Mouse (Mus musculus): ENCODE measurements around the gene Otub2. TPM values are rescaled to one million over a fixed set of nuclear protein-coding genes. Genes with fewer than 3 reads are reported as not detected.

The Otub2 gene
- polyA plus RNA-seq (2017; shearing (Covaris generic)): 1 to 10 TPM; 1.3 to 2.3 (median 1.9) TPM

DNA sequence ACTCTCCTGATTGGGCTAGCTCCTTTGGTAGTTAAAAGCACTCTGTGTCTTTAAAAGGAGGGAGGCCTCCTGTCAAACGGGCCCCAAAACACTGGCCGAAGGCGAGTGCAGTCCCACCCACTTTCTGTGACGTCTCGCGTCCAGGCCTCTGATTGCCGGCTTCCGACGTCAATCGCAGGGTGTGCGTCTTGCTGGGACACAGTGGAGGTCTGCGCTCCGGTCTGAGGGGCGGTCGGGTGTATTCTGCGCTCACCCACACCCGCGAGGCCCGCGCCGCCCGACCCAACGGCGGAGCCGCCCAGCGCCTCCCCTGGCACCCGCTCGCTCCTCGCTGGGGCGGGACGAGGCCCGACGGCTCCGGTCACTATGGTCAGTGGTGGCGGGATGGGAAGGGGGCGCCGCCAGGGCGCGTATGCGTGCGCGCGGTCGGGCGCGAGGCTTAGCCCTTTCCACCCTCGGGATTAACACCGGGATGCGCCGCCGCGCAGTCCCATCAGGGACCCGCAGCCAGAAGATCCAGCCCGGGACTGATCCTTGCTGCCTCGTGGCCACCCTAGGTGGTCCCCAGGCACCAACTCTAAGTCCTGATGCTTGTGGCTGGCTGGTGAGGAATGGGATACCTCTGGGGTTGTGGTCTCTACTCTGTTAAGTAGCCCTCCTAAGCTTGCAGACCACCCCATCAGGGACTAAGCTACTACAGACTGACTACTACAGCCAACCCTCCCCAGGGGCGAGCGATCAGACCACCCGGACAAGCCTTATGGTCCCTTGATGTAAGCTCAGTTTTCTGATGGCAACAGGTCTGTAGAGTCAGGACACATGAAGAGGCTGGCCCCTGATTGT lies at the start of gene Otub2:
TSS of gene Otub2 (plus strand) at position 178 of the 843 bp plus-strand sequence.
- ATAC-seq: peak; percentile 99

DNA sequence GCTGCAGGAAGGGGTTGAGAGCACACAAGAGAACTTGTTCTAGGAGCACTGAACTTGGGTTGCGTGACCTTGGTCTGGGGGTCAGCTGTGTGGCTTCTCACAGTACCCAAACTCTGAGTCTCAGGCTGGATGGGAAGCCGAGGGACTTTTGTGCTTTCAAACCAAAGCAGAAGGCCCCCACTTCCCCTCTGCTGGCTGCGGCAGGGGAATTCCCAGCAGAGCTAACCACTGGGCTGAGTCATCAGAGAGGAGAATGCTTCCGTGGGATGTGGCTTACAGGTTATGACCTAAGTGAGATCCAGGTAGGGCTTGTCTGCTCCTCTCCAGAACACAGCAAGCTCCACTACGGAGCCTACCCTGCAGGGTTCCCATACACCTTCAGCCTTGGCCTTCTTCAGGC lies 47.3 kb upstream of the Otub2 start:
- peak; percentile 95 for ATAC-seq

DNA sequence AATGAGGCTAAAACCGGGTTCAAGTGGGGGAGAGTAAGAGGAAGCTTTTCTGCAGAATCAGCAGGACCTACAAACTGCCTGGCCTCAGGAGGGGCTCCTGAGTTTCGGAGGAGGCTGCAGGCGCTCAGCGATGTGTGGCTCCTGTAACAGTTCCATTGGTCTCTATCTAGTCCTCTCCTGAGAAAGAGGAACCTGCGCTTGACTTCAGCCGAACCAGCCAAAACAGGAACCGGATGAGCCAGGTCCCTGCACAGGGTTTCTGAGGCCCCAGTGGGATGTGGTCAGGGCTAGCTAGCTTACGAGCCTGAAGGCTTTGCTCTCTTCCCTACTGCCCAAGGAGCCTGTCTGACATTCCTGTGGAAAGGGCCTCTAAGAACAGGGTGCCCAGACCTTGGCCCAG lies 45.0 kb upstream of the Otub2 start:
- peak; percentile 42 for ATAC-seq

DNA sequence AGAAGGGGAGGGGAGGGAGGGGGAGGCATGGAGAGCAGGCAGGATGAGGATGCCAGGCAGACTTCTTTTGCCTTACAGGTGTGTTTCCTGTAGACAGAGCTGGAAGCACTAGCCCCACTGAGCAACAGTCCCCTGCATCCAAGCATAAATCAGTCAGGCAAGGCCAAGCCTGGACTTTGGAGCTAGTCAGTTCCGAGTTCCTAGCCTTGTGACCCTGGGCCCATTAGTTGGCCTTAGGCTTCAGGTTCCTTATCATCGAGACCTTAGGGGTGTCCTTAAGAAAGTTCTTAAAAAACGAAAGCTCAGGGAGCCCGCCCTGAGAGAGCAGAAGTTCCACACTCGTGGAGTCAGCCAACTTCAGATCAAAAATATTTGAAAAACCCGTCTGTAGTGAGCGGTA lies 43.5 kb upstream of the Otub2 start:
- ATAC-seq: no peak

DNA sequence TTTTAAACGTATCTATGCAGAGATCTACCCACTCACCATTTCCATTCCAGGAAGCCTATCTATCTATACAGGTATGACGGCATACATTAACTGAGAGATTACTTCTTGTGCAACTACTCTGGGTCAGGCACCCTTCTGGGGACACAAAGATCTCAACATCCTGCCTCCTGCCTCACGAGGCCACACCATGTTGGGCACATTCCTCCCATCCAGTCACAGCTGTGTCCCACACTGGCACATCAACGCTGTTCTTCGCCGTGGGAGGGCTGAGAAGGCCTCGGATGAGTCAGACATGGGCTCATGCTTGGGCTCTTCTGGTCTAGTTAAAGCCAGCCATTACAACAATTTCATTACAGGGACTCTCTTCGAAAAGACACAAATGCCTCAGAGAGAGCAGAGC lies 41.5 kb upstream of the Otub2 start:
- ATAC-seq: peak; percentile 68

DNA sequence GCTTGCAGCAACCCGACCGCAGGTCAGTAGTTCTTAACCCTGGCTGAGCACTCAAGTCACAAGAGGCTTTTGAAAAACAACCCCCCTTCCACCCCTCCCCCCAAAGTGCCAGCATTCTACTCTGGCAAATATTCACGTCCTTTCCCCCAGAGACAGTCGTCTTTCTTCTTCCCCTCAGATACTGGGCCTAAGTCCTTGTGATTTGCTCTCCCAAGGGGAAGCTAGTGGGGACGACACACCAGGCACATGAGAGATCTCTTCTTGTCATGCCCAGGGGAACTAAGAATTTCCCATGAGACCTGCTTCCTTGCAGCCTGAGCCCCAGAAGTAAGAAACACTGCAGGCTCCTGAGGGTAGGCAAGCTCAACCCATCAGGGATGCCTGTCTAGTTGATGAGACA lies 41.1 kb upstream of the Otub2 start:
- ATAC-seq: no peak

DNA sequence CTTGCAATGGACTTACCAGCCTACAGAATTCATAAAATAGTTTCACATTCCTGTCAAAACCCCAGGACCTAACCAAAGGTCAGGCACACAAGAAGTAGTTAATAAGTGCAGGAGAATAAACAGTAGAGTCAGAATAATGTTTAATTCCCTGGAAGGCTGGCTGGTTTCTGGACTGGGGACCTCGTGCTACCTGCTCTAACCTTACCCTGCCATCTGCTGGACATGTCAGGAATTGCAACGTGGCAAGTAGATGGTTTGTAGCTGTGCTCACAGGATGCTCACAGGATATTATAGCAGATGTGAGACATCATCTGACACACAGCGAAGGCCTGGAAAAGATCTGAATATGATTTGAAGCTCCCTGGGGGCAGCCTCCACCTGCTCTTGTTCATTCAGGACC lies 40.0 kb upstream of the Otub2 start:
- ATAC-seq: peak; percentile 61

DNA sequence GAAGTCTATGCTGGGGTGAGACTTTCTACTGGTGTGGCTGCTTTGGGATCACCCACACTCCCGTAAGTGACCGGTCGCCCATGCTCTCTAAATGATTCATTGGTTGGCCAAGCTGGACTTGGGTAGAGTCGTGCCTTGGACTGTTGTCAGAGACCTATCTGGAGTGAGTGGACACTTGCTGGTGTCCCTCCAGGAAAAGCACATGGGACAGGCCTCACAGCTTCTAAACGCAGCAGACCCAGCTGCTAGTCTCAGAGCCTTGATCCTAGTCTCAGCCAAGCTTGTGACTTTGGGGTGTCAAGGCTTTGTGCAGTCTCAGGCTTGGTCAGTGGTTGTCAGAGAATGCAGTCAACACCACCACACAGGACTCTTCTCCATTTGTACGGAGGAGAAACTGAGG lies 35.7 kb upstream of the Otub2 start:
- ATAC-seq: no peak

DNA sequence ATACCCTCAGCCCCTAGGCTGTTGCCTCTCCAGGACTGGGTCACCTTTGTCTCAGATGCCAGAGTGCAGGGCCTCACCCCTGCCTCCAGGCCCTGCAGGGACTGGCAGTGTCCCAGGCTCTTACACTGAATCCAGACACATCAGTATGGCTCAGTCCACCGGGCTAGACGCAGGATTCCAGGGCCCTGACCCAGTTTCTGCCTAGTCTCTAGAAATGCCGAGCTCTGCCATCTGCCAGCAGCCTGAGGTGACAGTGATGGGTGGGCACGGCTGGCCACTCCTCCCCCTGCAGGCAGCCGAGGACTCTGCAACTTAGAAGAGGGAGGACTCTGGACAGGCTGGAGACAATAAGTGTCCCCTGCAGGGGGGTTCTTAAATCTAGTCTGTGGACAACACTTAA lies 34.9 kb upstream of the Otub2 start:
- no peak for ATAC-seq

DNA sequence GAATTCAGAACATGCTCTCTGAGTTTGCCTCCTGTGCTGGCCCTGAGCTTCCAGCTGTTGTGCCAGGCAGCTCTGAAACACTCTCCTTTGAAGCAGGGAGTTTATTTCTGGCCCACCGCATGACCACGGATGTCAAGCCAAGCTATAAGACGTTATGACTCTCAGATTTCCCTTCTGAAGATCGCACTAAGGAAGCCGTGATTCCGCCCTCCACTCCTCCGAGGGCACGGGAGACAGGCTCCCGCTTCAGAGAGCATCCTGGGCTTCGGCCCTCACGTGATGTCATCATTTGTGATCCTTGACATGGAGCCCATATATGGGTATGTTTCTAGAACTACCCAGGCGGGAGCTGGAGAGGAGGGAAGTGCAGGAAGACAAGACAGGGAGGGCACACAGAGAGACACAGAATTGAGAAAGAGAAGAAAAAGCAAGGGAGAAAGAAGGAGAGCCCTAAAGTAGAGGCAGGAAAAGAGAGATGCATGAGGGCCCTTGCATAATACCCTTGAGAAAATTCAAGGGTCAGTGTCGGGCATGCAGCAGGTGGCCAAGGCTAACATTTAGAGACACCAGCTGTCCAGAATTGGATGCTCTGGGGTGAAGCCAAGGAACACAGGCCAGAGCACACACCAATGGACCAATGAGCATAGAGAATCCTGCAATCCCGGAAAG lies 32.6 kb upstream of the Otub2 start, which contains the start of gene Asb2:
TSS of gene Asb2 (minus strand) at position 256 of the 669 bp plus-strand sequence.
- ATAC-seq: no peak

DNA sequence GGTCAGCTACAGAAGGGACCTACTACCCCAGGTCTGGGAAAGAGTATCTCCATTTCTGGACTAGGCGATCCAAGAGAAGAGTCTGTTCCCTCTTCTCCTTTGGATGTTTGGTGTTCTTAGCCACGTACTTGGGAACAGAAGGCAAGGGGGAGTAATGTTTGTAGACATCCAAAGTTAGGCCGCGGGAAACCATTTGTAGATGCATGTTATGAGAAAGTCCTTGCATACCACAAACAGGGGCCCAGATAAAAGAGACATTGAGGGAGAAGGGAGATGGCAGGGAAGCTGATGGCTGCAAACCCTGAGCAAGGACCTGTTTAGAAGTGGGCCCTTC lies 32.1 kb upstream of the Otub2 start:
- ATAC-seq: no peak

DNA sequence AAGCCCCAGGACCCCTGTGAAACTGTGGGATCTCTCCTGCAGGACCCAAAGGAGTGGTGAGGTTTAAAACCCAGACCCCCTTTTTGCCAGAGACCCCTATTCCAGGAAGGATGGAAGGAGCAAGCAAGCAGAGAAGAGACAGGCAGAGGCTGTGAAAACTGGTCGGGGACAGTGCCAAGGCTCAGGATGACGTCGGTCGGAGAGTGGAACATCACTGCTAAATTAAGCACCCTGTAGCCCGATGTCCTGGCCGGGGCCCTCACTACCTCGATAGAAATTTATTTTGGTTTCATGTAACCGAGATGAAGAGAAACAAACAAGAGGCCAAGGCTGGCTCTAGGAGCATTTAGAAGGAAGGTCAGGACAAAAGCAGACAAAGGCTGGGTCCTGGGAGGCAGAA lies 30.3 kb upstream of the Otub2 start:
- ATAC-seq: no peak

DNA sequence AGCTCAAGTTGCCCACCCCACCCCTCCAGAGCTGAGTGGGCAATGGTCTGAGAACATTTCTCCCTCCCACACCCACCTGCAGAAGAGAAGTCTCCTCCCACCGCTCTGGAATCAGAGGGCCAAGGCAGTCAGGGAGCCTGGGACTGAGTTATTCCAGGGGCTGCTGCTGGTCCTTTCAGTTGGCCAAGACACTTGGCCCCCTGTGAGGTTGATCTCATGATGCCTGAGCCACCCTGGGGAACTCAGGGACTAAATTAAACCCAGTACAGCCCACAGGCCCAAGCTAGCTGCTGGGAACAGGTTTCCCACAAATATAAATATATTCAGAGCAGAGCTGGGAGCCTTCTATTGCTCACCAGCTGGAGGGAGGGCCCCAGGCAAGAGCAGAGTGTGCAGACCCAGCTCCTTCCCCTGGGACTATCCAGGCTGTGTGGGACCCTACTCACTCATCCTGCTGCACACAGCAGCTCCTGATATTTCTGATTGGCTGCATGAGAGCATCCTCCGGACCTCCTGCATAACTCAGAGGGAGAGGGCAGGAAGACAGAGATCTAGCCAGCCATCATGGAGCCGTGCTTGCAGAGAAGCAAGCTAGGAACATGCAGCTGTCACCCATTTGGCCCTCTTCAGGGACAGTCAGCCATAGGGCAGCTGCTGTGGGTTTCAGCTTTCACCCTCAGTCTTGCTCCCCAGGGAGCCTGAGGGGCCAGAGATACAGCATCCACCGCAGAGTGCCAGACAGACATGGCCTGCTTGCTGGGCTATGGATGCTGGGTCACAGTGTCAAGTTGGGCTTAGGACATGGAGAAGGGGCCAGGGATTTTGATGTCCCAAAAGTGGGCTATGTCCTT lies 29.3 kb upstream of the Otub2 start:
- no peak for ATAC-seq

DNA sequence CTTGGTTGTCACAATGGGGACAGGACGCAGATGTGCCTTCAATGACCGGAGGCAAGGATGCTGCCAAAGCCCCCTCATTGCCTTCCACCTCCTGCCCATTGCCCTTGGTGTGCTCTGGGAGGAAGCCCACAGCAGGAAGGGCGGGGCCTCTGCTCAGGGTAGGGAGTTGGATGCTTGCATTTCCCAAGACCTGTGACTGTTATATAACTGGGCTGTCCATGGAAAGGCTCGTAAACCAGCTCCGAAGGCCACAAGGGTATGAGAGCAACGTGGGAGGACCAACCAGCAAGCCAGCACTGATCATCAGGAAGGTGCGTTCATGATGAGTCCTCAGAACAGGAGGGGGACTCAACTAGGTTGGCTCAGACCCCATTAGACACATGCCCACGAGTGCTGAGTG lies 27.7 kb upstream of the Otub2 start:
- ATAC-seq: no peak

DNA sequence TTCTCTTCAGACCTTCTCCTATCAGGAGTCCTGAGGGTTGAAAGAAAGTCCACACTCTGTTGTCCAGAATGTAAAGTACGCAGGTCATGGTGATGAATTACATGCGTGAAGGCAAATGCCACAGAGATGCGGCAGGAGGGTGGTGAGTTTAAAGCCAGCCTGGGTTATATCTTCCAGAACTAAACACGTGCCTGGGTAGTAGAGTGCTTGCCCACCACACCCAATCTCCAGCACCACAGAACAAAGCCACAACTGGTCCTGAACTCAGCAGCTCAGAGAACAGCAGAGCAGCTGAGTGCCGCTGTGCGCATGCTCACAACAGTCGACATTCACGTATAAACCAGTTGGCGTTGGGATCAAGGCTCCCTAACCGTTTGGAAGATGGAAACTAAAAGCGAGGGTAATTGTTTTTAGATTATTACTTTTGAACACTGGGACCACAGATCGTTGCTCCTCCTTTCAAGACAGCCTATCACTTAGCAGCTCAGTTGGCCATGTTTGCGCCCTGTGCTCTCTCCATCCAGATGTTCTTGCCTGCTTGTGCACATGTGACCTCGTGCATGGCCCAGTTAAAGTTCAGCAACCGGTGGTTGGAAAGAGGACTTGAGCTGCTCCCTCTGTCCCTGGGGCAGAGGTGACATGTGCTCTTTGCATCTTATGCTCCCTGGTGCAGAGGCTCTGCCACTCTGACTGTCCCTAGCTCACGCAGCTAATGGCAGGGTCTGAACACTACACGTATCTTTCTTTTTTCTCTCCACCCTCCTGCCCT lies 26.8 kb upstream of the Otub2 start:
- ATAC-seq: no peak

DNA sequence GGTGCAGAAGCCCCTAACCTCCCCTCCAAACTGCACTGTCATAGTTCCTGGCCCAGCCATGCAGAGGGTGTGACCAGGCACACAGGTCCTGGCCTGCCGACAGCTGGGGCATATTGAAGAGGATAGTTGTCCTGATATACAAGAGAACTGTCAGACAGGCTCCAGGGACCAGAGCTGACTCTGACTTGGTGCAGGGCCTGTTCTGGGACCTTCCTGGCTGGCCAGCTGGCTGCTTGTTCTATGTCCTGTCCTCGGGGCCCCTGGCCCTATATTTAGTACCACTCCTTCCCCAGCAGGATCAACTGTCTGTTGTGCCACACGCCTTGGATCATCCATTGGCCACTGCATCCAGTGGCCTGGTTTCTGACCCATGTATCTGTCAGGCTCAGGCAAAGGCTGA lies 26.1 kb upstream of the Otub2 start:
- no peak for ATAC-seq

DNA sequence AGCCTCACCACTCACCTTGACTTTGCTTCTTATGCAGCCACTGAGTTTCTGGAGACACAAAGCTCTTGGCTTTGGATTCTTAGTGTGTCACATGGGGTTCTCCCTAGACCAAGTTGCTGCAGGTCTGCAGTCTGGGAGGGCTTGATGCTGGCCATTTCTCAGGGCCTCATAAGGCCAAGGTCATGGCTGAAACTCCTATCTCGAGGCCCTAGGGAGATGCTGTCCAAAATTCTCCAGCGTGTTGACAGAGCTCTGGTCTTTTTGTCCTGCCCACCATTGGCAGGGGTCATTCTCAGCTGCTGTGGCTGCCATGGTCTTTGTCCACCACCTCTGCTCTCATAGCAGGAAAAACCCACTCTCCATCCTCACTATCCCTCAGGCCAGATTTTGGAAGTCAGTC lies 21.3 kb upstream of the Otub2 start:
- no peak for ATAC-seq

DNA sequence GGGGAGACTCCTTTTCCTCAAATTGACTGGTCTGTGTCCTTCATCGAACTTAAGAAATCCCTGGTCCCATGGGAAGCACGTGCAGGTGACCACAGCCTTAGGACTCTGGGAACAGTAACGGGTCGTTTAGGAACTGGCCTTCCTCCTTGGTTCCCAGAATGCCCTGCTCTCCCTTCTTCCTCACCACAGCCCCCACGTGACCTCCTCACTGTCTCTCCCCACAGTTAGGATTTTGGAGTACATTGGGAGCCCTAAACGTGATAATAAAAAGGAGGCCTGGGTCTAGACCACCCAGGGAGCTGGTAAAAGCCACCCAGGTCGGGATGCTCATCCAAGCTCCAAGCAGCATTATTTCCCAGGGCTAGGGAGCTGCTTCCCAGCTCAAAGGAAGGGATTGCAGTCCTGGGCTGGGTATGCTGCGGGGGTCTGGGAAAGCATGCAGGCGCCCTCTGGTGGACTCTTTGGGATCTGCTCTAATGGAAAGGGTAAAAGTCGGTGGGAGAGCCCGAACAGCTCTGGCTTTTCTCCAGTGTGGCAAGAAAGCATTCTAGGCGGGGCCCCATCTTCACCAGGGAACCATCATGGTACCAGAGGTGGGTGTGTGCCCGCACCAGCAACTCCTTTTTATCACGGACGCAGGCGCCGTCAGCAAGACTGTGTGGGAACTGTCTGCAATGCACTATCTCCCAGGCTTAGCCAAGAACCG lies 20.7 kb upstream of the Otub2 start:
- peak; percentile 62 for ATAC-seq

DNA sequence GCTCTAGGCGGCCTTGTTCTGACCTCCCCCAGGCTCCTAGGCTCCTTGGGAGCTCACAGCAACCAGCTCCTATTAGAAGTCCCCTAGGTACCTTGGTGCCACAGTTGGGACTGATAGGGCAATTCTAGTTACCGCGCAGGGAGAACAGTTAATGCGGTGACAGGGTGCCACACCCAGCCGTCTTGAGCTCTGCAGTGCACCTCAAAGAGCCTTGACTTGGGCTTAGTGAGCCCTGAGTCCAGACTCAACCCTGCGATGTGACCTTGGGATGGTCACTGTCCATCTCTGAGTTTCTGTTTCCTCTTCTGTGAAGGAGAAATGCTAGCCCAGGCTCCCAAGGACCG lies 20.2 kb upstream of the Otub2 start:
- no peak for ATAC-seq

DNA sequence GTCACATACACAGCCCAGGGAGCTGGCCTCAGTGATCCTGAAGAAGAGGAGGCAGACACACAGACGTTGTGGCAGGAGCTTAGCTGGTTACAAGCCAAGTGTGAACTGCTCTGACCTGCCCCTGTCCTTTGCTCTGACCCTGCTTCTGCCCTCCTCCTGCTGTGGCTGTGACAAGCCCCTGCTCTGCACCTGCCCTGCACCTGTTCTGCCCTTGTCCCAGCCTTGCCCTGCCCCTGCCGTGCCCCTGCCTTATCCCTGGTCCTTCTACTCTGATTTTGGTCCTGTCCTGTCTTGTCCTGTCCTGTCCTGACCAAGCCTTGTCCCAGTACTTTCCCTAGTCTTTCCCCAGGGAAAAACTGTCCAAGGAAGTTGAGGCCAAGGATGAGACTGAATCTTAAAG lies 19.7 kb upstream of the Otub2 start:
- no peak for ATAC-seq

DNA sequence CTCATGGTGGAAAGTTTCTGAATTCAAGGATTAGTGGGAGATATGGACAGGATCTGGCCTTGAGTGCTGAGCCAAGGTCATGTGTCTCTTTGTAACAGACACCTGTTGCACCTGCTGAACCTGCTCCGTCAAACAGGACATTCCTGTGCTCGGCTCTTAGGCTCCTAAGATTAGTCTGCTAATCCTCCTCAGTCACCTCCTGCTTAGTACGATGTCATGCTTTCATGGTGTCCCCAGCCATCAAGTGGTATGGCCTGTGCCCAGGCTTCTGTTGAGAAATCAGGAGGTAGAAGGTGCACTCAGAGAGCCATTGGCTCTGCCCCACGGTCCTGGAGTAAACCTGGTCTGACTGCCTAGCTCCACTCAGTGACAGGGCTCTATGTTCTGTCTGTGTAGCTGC lies 17.6 kb upstream of the Otub2 start:
- ATAC-seq: no peak

DNA sequence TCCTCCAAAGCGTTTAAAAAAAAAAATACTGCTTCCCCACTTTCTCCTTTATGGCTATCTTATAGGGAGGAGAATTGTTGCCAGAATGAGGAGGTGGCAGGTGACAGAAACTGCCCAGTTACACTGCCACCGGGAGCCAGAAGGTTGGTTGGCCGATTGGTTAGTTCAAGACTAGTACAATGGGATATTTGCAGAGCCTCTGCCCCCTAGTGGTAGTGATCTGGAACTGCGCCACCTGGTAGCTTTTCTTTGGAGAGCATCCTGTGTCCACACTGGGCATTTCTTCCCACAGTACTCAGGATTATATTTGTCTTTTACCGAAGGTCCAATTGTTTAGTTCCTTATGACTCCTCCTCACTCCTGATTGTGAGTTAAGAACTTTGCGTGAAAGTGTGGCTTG lies 16.8 kb upstream of the Otub2 start:
- peak; percentile 72 for ATAC-seq
